Mouse (Mus musculus) cerebellum, adult 2 months (tissue): ENCODE results near the gene Olfr720. TPM values are rescaled to one million over a fixed set of nuclear protein-coding genes. Genes with fewer than 3 reads are reported as not detected.

Experiments
- DNase-seq, 2 experiments: peaks; one replicate each; pipeline ENCODE4 v3.0.0; 2021
- H3K27ac ChIP-seq: fragments of 200-500 bp; 2 replicates; pipeline ENCODE4 v1.5.1; 2012; ENCODE audit warnings: low read length, control low read depth, inconsistent platforms; ENCODE audit not compliant: insufficient read depth
- H3K27me3 ChIP-seq: fragments of 200-500 bp; 2 replicates; pipeline ENCODE4 v1.6.1; 2012; ENCODE audit warnings: inconsistent platforms, mild to moderate bottlenecking, low read length, moderate library complexity; ENCODE audit not compliant: control insufficient read depth, insufficient read depth
- H3K4me1 ChIP-seq: fragments of 200-500 bp; 2 replicates; pipeline ENCODE4 v1.6.1; 2011; ENCODE audit warnings: low read length; ENCODE audit not compliant: control insufficient read depth, insufficient read depth
- H3K4me3 ChIP-seq: fragments of 200-500 bp; replicated peaks from 2 replicates; pipeline ENCODE3; 2011; ENCODE audit warnings: mild to moderate bottlenecking, low read depth, low read length, control low read depth; ENCODE audit not compliant: insufficient read depth
- CTCF ChIP-seq: fragments of 200-500 bp; IDR thresholded peaks from 2 replicates; pipeline ENCODE4 v1.5.1; 2011; ENCODE audit warnings: low read depth, mild to moderate bottlenecking, control low read depth, low read length, moderate library complexity, borderline replicate concordance; ENCODE audit not compliant: insufficient read depth
- POLR2A ChIP-seq: fragments of 200-500 bp; IDR thresholded peaks from 2 replicates; pipeline ENCODE4 v1.6.1; 2011; ENCODE audit warnings: low read length, control low read depth, borderline replicate concordance; ENCODE audit not compliant: insufficient read depth
- WGBS: fragments of 180-500 bp; shearing (Covaris S2); methylation state at CpG from one replicate; pipeline ENCODE4 v1.1.7; 2018; 5-methylcytosine and 5-hydroxymethylcytosine counted together
- polyA plus RNA-seq: library from polyadenylated mRNA; depleted of rRNA; stranded (reverse); fragments of >200 nt; gene quantifications from 2 replicates; pipeline ENCODE4 v1.2.3, GENCODE M21; 2012; rRNA removed

Olfr720 gene
- polyA plus RNA-seq = not detected in 2 replicates

DNA sequence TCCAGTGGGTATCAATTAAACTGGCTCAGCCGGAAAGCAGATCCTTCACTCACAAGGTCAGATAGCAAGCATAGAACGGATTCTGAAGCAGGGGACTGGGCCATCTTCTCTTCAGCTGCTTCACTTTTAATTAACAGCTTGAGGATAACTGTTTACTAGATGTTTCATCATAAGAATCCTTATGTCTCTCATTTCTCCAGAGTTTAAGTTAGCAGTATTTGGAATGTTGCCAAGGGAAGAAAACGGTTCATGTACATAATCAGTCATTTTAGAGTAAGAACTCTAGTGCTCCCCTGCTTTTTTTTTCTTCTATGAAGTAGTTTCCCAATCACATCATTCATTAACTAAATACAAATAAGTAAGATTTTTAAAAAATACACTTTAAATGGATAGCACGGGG lies at the start of gene Olfr720:
Olfr720 (minus strand) TSS at position 101 of the 400 bp plus-strand sequence.
- Histone ChIP-seq H3K4me3 (no peak within 1 kb of the TSS), H3K27me3 (no peaks in the 10 kb centered on the region), H3K4me1 (no peaks in the 10 kb centered on the region), H3K27ac (no peak within 1 kb of the TSS)
- 70% methylated on average over 4 of the region's 4 CpGs for WGBS
- no peak for TF ChIP-seq CTCF
- no peak for TF ChIP-seq POLR2A
- DNase-seq = no peak

Other genes starting within 250 kb of the Olfr720 start
- gene Atxn7, start 225.4 kb downstream of the Olfr720 start, polyA plus RNA-seq = 24.0 and 24.9 TPM in 2 replicates
- gene Thoc7, start 225.0 kb downstream of the Olfr720 start, polyA plus RNA-seq = 109 and 116 TPM in 2 replicates
- 98.8 and 102 TPM in 2 replicates for gene Psmd6, start 65.9 kb downstream of the Olfr720 start, polyA plus RNA-seq
- 0.26 and 0.73 TPM in 2 replicates for gene Olfr31, start 136.0 kb upstream of the Olfr720 start, polyA plus RNA-seq
- 4.2 and 6.2 TPM in 2 replicates for gene Il3ra, start 159.4 kb upstream of the Olfr720 start, polyA plus RNA-seq
- gene Olfr721-ps1, start 214.5 kb upstream of the Olfr720 start, polyA plus RNA-seq = not detected in 2 replicates